Mouse (Mus musculus) kidney, embryonic 16.5 days (tissue): ENCODE measurements around the gene Tsfm. TPM values are rescaled to one million over a fixed set of nuclear protein-coding genes. Genes with fewer than 3 reads are reported as not detected.
A peak's percentile ranks its signal among the peaks of the same experiment; 100 is the strongest.
"Not testable (repeated sequence)": the region's sequence is repeated elsewhere in the genome, so short reads cannot be mapped to it uniquely, and the experiment has no call there.

Experiments used
- ATAC-seq: fragments of 200-750 bp; cut with Nextera tagmentation; 2 replicates; pipeline ENCODE4 v1.8.0; 2017; ENCODE audit warnings: moderate TSS enrichment; ENCODE audit not compliant: low FRiP score, low TSS enrichment
- H3K27ac ChIP-seq: fragments of 300-500 bp; sonication (generic); 2 replicates; pipeline ENCODE4 v1.5.1; 2014; ENCODE audit warnings: low read length
- H3K27me3 ChIP-seq: fragments of 300-500 bp; sonication (generic); 2 replicates; pipeline ENCODE4 v1.6.1; 2014; ENCODE audit warnings: low read length, control low read depth, mixed read lengths; ENCODE audit not compliant: insufficient read depth
- H3K36me3 ChIP-seq: fragments of 300-500 bp; sonication (generic); 2 replicates; pipeline ENCODE4 v1.6.1; 2014; ENCODE audit warnings: low read length, control low read depth, mixed read lengths; ENCODE audit not compliant: insufficient read depth
- H3K4me1 ChIP-seq: fragments of 300-500 bp; sonication (generic); 2 replicates; pipeline ENCODE4 v1.6.1; 2014; ENCODE audit warnings: low read length, control low read depth, mixed read lengths; ENCODE audit not compliant: insufficient read depth
- H3K4me2 ChIP-seq: fragments of 300-500 bp; sonication (generic); replicated peaks from 2 replicates; pipeline ENCODE4 v1.6.1; 2014; ENCODE audit warnings: low read depth, low read length
- H3K4me3 ChIP-seq: fragments of 300-500 bp; sonication (generic); 2 replicates; pipeline ENCODE4 v1.5.1; 2014; ENCODE audit warnings: mild to moderate bottlenecking, low read length
- H3K9ac ChIP-seq: fragments of 300-500 bp; sonication (generic); replicated peaks from 2 replicates; pipeline ENCODE4 v1.6.1; 2014; ENCODE audit warnings: low read length
- H3K9me3 ChIP-seq: fragments of 300-500 bp; sonication (generic); 2 replicates; pipeline ENCODE4 v1.6.1; 2016; ENCODE audit warnings: low read length, control low read depth
- whole genome bisulfite sequencing: fragments of 180-500 bp; shearing (Covaris S2); extraction: QIAGEN DNeasy Blood & Tissue Kit; methylation state at CpG from one replicate; pipeline ENCODE4 v1.1.7; 2014; 5-methylcytosine and 5-hydroxymethylcytosine counted together
- polyA plus RNA-seq: library from polyadenylated mRNA; unstranded; fragments of >200 nt; fragmentation: Nextera tagmentation; extraction: Ambion mirVana; gene quantifications from 2 replicates; pipeline ENCODE4 v1.2.1, GENCODE M21; 2015

Tsfm gene
- polyA plus RNA-seq, 1 experiment from 2014 or later: 102 TPM

DNA sequence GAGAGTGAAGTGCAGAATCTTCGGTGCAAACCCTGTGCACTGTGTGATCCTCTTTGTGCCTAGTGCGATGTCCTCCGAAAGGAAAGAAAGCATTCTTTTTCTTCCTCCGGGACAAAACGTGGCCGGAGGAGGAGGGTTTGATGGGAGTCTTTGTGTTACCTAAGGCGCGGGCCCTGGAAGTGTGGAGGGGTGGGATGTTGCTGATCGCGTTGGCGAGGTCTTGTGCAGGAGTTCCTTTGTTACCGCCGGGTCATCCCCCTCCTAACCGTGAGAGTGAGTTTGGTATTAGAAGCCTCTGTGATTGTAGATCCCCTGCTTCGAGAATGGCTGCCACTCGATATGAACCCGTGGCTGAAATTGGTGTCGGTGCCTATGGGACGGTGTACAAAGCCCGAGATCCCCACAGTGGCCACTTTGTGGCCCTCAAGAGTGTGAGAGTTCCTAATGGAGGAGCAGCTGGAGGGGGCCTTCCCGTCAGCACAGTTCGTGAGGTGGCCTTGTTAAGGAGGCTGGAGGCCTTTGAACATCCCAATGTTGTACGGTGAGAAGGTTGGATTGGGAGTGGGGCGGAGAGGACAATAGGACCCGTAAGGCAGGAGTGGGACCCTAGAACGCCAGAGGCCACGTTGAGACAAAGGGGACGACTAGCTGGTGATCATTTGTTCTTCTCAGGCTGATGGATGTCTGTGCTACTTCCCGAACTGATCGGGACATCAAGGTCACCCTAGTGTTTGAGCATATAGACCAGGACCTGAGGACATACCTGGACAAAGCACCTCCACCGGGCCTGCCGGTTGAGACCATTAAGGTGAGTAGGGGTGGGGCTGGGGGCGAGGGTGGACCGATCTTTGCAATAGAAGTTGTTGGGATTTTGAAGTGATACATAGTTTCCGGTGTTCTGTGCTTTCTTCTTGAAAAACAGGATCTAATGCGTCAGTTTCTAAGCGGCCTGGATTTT lies 33.6 kb upstream of the Tsfm start:
- Histone ChIP-seq H3K4me1 (peaks cover 34% of the 10 kb centered on the region), H3K9ac (peak overlapping the region; percentile 96), H3K27me3 (peaks cover 7% of the 10 kb centered on the region; the same call in 1 of the 2 replicates), H3K36me3 (peaks cover 37% of the 10 kb centered on the region), H3K27ac (peak overlapping the region; percentile 83), H3K4me3 (peak overlapping the region; percentile 78), H3K9me3 (no peaks in the 10 kb centered on the region), H3K4me2 (peak overlapping the region; percentile 72)
- 10% methylated on average over 37 of the region's 37 CpGs for WGBS
- no peak; the same call in 1 of the 2 replicates for ATAC-seq

DNA sequence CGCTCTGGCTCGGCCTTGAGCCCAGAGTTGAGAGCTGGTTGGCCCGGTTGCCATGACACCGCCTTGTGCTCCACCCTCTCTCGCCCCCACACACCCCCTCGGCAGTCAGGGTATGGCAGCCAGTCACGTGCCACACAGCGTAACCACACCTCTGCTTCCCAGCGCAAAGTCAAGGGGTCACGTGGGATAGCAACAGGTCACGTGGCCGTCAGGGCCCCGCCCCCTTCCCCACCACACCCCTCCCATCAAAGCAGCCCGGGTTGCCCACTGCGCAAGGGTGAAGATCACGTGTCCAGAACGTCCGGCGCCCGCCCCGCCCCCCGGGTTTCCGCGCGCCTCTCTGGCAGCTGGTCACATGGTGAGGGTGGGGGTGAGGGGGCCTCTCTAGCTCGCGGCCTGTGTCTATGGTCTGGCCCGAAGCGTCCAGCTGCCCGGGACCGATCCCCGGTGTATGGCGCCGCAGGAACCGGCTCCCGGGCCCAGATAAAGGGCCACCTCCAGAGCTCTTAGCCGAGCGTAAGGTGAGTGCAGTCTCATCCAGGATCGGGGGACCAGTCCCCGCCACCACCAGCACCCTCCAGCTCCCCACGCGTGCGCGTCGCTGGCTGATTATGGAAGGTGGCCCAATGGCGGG lies 32.7 kb upstream of the Tsfm start, which contains the start of gene Cdk4:
TSS of gene Cdk4 (plus strand) at position 296 of the 634 bp plus-strand sequence.
- Histone ChIP-seq H3K9me3 (no peaks in the 10 kb centered on the region), H3K4me2 (peak within 1 kb of the TSS; percentile 72), H3K36me3 (peaks cover 36% of the 10 kb centered on the region), H3K4me1 (peaks cover 34% of the 10 kb centered on the region), H3K4me3 (peak within 1 kb of the TSS; percentile 78), H3K27me3 (peaks cover 10% of the 10 kb centered on the region; the same call in 1 of the 2 replicates), H3K27ac (peak within 1 kb of the TSS; percentile 83), H3K9ac (peak within 1 kb of the TSS; percentile 96)
- under 1% methylated on average over 45 of the region's 46 CpGs for WGBS
- peak; percentile 92 for ATAC-seq

DNA sequence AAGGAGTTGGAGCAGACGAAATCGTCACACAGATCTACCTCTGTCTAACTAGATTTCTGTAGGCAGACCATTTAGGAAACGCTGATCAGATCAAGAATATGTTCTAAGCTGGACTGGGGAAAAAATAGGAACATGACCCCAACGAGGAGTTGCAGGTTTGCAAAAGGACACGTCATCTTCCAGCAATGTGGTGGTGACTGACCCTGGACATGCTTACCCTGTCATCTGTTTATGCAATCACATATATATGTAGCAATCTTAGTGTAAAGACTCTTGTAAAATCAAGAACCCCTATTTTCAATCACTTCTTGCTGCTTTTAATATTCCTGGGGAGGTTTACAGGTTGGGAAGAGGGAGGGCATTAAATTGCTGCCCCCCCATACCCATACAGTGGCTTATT lies 31.9 kb upstream of the Tsfm start:
- H3K27ac ChIP-seq: no peak overlapping the region
- H3K4me2 ChIP-seq: no peak overlapping the region
- H3K4me3 ChIP-seq: no peak overlapping the region
- no peaks in the 10 kb centered on the region for H3K9me3 ChIP-seq
- H3K36me3 ChIP-seq: peaks cover 29% of the 10 kb centered on the region
- peaks cover 29% of the 10 kb centered on the region for H3K4me1 ChIP-seq
- peaks cover 11% of the 10 kb centered on the region; the same call in 1 of the 2 replicates for H3K27me3 ChIP-seq
- WGBS: 74% methylated on average over 5 of the region's 5 CpGs
- H3K9ac ChIP-seq: no peak overlapping the region
- no peak for ATAC-seq

DNA sequence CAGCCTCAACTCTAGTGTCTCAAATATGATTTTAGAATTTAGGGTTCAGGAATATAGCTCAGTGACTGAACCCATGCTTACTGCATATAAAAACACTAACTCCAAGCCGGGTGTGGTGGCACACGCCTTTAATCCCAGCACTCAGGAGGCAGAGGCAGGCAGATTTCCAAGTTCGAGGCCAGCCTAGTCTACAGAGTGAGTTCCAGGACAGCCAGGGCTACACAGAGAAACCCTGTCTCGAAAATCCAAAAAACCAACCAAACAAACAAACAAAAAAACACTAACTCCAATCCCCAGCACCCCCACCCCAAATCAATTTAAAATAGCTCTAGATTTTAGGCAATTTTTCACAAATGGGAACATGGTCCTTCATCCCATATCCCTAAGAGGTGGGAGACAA lies 31.5 kb upstream of the Tsfm start:
- Histone ChIP-seq H3K36me3 (peaks cover 29% of the 10 kb centered on the region), H3K27me3 (peaks cover 11% of the 10 kb centered on the region; the same call in 1 of the 2 replicates), H3K4me1 (peaks cover 29% of the 10 kb centered on the region)
- H3K4me3 ChIP-seq, H3K4me2 ChIP-seq, H3K9me3 ChIP-seq, H3K9ac ChIP-seq, H3K27ac ChIP-seq, ATAC-seq: not testable (repeated sequence)
- WGBS: 88% methylated on average over 4 of the region's 4 CpGs

DNA sequence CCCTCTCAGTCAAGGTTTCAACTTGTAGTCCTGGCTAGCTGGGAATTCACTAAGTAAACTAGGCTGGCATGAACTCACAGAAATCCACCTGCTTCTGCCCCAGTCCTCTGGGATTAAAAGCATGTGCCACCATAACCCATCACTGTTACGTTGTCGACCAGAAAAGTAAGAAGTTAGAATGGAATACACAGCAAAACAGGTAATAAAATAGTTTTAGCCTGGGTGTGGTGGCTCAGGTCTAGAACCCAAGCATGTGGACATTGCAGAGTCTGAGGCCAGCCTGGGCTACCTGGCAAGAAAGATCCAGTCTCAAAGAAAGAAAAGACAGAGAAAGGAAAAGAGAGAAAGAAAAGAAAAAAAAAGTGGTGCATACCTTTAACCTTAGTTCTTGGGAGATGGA lies 30.9 kb upstream of the Tsfm start:
- Histone ChIP-seq H3K4me2 (no peak overlapping the region), H3K27ac (no peak overlapping the region), H3K36me3 (peaks cover 27% of the 10 kb centered on the region), H3K9ac (no peak overlapping the region), H3K9me3 (no peaks in the 10 kb centered on the region), H3K4me3 (no peak overlapping the region), H3K27me3 (peaks cover 11% of the 10 kb centered on the region; the same call in 1 of the 2 replicates), H3K4me1 (peaks cover 29% of the 10 kb centered on the region)
- no peak for ATAC-seq
- WGBS: 71% methylated on average over 2 of the region's 2 CpGs

DNA sequence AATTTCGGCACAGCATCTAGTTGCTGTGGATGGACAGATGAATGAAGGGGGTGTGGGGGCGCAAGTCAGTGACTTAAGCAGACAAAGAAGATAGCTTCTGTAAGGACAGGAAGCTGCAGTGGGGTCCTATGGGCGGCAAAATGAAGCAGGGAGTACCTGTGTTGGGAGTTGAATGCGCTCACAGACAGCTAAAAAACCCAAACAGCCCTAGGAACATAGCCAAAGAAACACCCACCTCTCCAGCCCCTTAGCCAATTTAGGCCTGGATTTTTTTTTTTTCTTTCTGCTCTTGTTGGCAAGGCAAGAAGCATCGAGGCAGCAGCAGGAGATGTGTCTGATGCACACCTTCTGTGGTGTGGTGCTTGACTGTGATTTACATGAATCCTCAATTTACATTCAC lies 30.4 kb upstream of the Tsfm start:
- H3K9ac ChIP-seq: no peak overlapping the region
- no peak overlapping the region for H3K4me2 ChIP-seq
- H3K4me3 ChIP-seq: no peak overlapping the region
- H3K4me1 ChIP-seq: peaks cover 29% of the 10 kb centered on the region
- H3K36me3 ChIP-seq: peaks cover 26% of the 10 kb centered on the region
- H3K27ac ChIP-seq: no peak overlapping the region
- no peaks in the 10 kb centered on the region for H3K9me3 ChIP-seq
- H3K27me3 ChIP-seq: peaks cover 11% of the 10 kb centered on the region; the same call in 1 of the 2 replicates
- ATAC-seq: no peak
- 38% methylated on average over 5 of the region's 5 CpGs for WGBS

DNA sequence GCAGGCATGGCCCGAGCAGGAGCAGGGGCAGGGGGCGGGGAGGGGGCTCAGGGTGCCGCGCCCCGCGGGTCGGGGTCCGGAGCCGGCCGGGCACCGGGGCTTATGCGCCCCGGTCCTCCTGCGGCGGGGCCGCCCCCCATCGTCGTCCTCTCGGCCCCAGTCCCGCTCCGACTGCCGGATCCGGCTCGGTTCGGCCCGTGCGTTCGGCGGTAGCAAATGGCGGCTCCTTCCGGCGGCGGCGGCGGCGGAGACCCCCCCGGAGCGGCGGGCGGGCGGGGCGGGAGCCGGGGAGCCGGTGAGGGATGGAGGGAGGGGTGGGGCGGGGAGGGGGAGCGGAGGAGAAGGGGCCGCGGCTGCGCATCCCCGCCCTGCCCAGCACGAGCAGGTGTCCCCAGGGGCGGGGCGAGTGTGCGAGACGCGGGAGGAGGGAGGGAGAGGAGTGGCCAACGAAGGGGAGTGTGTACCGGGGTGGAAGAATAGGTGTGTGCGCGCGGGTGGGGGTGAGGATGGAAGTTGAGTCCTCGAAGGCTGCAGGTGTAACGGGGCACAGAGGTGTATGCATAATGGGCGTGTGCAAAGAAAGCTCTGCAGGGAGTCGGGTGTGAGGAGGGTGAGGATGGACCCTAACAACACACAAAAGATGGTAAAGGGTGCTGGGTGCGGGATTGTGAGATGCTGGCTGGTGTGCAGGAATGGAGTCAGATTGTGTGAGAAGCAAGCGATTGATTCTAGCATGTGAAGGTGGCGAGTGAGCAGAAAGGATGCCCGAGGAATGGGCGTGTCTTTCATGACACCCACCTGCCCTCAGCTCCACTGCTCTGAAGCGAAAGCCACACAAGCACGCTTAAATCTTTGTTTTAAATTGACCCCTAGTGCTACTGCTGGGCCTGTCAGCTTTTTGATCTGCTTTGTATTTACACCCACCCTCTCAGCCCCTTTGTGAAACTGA lies 29.6 kb upstream of the Tsfm start, which contains the start of gene March9:
TSS of gene March9 (minus strand) at position 217 of the 949 bp plus-strand sequence.
- Histone ChIP-seq H3K9me3 (no peaks in the 10 kb centered on the region), H3K4me1 (peaks cover 29% of the 10 kb centered on the region), H3K4me2 (peak within 1 kb of the TSS; percentile 96), H3K27me3 (peaks cover 11% of the 10 kb centered on the region; the same call in 1 of the 2 replicates), H3K9ac (peak within 1 kb of the TSS; percentile 87), H3K27ac (peak within 1 kb of the TSS; percentile 60; the same call in 1 of the 2 replicates), H3K36me3 (peaks cover 26% of the 10 kb centered on the region), H3K4me3 (peak within 1 kb of the TSS; percentile 81)
- peak; percentile 37; the same call in 1 of the 2 replicates for ATAC-seq
- 1% methylated on average over 31 of the region's 72 CpGs for WGBS

DNA sequence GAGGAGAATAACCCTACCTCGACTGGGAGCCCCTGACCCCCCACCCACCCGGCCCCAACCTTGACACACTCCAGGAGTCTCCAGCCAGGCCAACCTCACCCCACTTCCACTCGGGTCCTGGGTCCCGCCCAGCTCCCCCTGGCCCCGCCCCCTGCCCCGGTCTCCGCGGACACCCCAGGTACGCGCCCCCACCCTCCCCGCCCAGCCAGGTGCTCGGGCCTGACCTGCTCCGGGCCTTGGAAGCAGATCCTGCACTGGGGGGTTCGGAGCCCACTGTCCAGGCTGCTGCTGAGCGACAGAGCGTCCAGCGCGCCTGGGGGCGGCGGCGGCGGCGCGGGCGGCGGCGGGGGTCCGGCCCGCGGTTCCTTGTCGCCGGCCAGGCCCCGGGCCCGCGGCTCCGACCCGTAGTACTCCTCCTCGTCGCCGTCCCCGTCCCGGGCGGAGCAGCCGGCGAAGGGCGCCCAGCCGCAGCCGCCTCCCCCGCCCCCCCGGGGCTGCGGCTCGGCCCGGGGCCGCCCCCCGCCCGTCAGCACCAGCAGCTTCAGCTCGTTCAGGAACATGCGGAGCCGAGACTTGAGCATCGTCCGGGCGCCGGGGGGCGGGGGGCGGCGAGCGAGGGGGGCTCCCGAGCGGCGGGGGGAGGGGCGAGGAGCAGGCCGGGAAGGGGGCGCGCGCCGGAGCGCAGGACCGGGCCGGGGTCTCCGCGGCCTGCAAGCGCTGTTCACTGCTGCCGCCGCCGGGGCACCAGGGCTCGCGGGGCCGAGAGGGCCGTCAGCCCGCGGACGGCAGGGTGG lies 28.7 kb upstream of the Tsfm start:
- H3K9me3 ChIP-seq: no peaks in the 10 kb centered on the region
- peak overlapping the region; percentile 87 for H3K9ac ChIP-seq
- H3K36me3 ChIP-seq: peaks cover 21% of the 10 kb centered on the region
- ATAC-seq: no peak
- H3K4me2 ChIP-seq: peak overlapping the region; percentile 96
- peak overlapping the region; percentile 60; the same call in 1 of the 2 replicates for H3K27ac ChIP-seq
- peaks cover 11% of the 10 kb centered on the region; the same call in 1 of the 2 replicates for H3K27me3 ChIP-seq
- under 1% methylated on average over 41 of the region's 92 CpGs for WGBS
- H3K4me1 ChIP-seq: peaks cover 22% of the 10 kb centered on the region
- peak overlapping the region; percentile 81 for H3K4me3 ChIP-seq
